Mouse (Mus musculus) kidney, postnatal 4 days (tissue): Measurements from ENCODE around the gene Atoh8.

Source experiments
- DNase-seq, 2 experiments: peaks; one replicate each; pipeline ENCODE4 v3.0.0; 2021; ENCODE audit warnings: mixed read lengths in 2 of 2

The Atoh8 gene

DNA sequence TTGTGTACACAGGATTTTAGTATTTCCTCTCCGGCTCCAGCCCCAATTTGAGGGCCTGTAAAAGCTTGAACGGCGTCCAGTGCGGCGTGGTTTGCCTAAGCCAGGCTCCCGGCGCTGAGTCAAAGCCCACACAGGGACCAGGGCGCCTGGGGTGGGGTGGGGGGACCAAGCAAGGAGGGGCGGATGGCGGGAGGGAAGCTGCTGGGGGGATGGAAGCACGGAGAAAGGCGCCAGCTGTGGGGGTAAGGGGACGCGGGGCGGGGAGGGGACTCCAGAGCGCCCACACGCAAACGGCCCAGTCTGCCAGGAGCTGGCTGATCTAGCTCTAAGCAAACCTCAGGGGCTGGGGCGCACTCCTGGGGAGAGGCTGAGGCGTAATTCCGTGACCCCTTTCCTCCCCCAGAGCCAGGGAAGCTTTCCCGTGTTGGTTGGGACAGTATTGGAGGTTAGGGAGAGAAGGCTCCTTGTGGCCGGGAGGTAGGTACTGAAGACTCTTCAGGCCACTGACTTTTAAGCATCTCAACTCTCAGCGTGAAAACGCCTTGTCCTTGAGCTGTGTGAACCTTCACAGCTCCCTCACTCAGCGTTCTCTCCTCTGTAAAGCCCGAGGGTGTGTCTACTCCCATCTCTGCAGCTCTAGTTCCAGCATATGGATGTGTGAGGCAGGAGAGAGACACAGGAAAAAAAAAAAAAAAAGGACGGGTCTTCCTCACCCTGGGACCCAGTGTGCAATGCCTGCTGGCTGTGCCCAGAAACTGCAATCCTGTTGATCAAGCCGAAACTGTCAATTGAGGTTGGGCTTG is 46.1 kb downstream of the Atoh8 start:
- DNase-seq, result peak; percentile 79 to 82

GRCm38 (mm10) chr6:72186809-72187208 is 48.6 kb downstream of the Atoh8 start:
- DNase-seq, result no peak

DNA sequence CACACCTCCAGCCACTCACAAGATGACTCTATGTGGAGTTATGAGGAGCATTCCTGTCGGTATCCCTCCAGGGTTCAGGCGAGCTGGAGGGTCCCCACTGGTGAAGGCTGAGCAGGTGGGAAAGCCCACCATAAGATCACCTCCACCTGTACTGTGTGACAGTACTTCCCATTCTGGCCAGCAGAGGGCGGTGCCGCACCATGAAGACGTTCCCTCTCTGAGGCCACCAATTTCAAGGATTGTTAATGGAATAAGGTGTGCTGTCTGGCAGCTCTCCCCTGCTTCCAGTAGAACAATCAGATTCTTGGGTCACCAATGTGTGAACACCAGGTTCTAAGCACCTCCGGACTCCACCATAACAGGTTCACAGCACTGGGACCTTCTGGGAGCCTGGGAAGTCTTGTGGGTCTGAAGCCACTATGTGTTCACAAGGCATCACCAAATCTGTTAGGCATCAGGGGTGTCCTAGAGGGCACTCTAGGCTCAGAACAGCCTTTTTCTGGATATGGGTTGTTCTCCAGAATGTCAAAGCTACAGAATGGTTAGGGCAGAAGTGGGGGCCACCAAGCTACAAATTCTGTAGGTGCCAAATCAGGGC is 49.4 kb downstream of the Atoh8 start:
- DNase-seq, result peak; percentile 91 to 92

GRCm38 (mm10) chr6:72184576-72184975 is 50.8 kb downstream of the Atoh8 start:
- no peak for DNase-seq

- no peak for DNase-seq
These were observed 55.5 kb downstream of the Atoh8 start for GRCm38 (mm10) chr6:72179562-72180502.

GRCm38 (mm10) chr6:72179006-72179405 is 56.4 kb downstream of the Atoh8 start:
- no peak for DNase-seq

- DNase-seq, result no peak
These were observed 58.0 kb downstream of the Atoh8 start for GRCm38 (mm10) chr6:72177417-72177816.

DNA sequence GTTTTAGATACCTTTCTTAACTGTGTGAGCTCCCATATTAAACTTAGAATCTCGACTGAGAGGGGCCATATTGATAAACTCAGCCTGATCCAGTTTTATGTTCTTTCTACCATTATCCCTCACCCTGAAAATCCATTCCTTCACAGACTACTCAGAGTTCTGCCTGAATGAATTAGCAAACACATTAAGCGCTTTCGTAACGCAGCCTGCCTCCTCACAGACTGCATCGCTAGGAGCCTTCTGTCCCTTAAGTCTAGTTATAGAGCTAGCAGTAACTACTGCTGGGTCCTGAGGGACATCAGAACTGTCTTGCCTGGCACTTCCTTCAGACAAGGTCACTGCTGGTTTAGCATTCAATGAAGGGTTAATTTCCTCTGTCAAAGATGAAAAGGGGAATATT is 59.4 kb downstream of the Atoh8 start:
- DNase-seq, result no peak

DNA sequence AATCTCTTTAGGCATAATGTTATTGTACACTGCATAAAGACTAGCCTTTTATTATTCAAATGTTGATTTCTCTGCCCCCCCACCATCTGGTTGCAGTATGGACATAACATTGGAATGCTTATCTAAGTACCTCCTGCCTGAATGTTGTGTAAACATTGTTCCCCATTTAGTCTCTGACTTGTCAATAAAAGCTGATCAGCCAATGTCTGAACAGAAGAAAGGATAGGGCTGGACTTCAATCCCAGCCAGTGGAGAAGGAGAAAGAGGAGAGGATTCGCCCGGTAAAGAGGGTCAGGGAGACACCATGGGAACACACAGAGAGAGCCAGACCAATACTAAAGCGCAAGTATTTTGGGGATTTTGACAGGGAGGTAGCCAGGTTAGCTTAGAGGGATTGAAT is 60.0 kb downstream of the Atoh8 start:
- DNase-seq, result no peak

GRCm38 (mm10) chr6:72173350-72173749 is 62.0 kb downstream of the Atoh8 start:
- no peak for DNase-seq

GRCm38 (mm10) chr6:72171391-72171790 is 64.0 kb downstream of the Atoh8 start:
- DNase-seq, result no peak

- DNase-seq, result no peak
These were observed 69.5 kb downstream of the Atoh8 start for GRCm38 (mm10) chr6:72165907-72166306.

DNA sequence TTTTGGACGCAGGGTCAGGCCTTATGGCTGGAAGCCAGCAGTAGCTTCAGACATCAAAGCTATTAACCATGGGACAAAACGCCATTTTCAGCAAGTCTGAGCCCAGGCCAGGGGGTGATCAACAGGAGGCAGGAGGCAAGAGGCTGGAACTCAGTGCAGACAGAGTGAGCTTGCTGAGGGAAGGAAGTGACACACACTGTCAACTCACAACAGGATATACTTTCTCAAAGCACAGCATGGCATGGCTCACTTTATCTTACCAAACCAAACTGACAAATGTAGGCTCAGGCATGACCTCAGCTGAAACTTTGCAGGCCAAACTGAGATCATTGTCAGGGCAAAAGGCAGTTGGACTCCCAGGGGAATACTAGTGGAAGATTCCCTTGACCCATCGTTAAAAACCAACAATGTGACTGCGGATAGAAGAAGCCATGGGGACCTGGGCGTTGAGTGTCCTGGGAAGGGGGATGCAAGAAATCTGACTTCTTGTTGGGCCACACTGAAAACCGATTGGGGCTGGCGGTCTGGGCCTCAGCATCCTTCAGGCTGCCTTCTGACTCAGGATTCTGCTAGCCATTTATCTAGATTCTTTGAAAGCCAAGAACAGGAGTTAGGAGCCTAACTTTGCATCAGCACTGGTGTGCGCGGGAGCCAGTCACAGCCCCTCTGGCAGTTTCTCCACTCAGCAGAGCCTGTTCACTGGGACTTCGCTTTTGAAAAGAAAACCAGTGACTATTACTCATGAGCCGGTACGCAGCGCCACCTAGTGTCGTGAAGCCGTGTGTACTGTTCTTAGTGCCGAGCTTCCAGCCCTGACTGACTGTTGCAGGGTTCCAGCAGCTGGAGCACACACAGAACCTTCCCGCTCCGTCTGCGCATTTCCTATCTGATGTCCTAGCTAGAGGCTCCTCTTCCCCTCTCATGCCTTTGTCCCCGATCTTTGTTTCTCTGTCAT is 70.8 kb downstream of the Atoh8 start:
- peak; percentile 94 for DNase-seq

DNA sequence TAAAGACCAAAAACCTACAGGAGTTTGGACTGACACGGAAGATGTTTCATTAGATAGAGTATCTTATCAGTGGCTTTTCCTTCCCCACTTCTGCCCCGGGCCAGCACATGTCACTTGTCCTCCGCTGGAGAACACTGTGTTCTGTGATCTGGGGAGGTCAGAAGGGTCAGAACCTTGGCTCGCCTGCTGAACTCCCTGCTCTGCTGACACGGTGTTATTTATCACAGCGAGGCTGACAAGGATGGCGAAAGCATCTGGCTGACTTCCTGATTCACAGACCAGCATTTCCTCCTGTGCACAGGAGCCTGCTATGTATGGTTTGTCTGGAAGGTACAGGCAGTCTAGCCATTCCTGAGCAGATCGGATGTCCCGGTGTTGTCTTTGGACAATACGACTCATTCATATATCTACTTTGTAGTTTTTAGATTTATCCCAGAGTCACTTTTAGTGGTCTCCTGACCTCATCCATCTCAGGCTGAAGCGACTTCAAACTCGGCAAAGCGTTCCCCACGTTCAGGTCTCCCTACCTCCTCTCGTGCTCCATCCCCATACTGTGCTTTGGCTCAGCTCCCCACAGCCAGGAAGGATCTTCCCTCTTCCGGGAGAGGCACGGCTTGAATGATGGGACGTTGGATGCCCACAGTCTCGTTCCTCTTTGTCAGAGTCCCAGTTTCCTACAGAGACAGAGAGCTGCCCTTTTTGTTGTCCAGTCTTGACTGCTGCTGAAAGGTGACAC is 73.1 kb downstream of the Atoh8 start:
- peak; percentile 63 to 68 for DNase-seq

DNA sequence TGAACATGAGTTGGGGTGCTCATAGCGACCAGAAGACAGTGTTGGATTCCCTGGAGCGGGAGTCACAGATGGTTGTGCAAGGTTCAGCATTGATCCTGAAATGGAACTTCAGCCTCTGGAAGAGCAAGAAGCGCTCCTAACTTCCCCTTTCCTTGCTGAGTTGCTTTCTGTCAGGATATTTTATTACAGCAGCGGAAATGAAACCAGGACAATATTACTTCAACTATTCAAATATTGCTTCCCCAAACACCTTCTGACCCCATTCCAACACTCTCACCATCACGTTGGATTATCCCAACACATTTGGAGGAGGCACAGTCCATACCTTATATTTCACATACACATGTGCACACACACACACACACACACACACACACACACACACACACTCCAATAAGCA is 73.6 kb downstream of the Atoh8 start:
- DNase-seq, result no peak

DNA sequence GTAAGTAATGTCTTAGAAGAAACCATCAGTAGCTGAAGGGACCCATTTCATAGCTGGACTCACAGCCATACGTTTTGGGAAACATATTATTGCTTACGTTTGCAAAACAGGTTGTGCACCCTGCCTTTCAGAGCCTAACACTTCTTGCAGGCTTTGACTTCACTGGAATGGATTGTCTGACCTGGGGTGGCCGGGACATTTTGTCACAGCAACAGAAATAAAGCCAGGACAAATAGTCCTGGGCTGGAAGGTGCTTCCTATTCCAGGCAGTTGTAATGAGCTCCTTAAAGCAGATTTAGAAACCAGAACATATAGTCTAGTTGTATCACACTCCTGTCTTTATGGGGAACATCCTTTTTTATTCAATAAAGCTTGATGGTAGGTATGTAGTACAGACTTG is 74.4 kb downstream of the Atoh8 start:
- no peak for DNase-seq

DNA sequence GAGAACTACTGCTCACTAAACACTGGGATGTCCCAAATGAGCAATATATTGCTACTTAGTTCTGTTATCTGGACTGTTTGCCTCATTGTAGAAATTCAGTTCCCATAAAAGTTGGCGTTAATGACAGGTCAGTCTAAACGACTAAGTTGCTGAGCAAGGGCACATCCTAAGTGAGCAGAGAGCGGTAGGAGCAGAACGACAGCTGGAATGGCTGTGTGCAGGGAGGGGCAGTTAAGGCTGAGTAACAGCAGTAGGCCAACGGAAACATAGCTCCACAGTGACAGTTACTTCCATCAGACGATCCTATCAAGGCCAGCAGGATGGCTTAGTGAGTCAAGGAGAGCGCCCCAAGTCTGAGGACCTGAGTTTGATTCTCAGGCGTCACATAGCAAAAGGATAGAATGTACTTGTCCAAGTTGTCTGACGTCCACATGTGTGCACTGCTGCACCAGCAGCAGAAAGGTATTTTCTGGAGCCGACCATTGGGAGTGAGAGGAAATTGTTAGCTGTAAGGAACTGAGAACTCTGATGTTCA is 75.4 kb downstream of the Atoh8 start:
- no peak for DNase-seq

DNA sequence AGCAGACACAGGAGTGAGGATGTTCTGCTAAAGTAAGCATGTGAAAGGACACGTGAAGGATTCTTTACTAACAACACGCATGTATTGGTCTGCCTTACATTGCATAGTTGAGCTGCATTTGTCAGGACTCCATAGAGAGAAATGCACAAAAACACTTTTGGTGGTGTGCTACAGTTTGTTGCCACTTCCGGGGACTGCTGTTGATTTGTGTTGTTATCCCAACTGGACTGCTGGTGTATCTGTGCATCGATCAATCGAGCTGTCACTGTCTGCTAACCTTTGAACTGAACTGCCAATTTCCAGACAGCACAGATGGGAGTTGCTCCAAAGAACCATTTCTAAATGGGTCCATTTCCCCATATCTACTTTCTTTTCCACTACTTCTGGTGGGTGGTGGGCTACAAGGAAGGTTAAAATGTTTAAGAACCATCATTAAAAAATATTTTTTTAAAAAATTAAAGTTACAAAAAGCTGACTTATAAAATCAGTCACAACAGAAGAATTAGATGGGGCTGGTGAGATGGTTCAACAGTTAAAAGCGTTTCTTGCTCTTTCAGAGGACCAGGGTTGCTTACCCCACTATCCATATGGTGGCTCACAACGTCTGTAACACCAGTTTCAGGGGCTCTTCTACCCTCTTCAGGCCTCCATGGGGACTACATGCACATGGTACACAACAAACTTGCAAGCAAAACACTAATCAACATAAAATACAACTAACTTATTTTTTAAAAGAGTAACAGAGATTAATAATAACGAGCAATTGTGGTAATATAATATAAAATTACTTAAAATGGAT is 76.2 kb downstream of the Atoh8 start:
- DNase-seq, result no peak
